Mouse (Mus musculus): ENCODE results near the gene Sae1.

DNA sequence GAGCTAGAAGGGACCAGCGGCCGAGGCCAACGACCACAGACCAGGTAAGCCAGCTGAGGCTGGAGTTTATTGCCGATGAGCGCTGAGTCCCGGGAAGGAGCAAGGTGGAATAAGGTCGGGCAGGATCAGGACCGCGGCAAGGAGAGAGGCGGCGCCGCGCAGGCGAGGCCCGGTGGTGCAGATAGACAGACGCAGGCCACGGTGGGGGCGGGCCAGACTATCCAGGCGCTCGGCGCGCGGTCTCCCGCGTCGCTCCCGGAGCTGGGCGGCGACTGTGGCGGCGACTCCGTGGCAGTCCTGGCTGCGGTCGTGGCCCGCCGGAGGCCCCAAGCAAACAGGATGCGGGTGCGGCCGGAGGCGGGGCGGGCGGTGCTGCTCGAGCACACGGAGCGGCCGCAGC, 114.9 kb downstream of the Sae1 start:
- TF ChIP-seq CTCF (conservative IDR thresholded peaks at IDR 0.05; ENCODE audit: low read length) (no peak), NANOG (IDR thresholded peaks at IDR 0.05; ENCODE audit: borderline replicate concordance, low read length) (no peak)

All from E14TG2a.4 (cell line).